9 mouse cellular contexts compared by ENCODE assay signal in the genomic region with DNA sequence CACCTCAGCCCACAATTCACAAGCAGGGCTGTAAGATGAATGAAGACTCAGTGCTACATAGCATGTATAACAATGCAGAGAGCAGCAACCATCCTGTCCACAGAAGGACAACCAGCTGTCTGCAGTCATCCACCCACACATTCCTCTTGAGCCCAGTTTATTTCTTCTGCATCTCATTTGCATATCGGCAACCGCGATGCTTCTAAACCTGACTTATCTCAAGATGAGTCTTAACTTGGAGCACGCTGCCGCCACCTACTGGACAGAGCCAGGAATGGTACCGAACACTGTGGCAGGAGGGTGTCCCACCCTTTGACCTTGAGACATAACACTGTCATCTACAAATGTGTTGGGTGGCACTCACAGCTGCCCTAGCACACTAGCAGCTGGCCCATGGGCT. TPM values are rescaled to one million over a fixed set of nuclear protein-coding genes. Genes with fewer than 3 reads are reported as not detected.
DNase-seq lines count a peak whose midpoint lies in the region; ATAC-seq lines count a peak whose summit lies in the region.
"Had no signal": no experiment of that assay in that cellular context is flagged by ENCODE, and none has a peak within 500 bp of the region (broad histone marks: within the 10 kb centered on the region; RNA-seq: fewer than 3 reads in every experiment).

No protein-coding gene starts in this region.

- WGBS in neural tube, embryonic 11.5 days = 33% methylated on average over 6 of the region's 6 CpGs

- intact Hi-C loops in left cerebral cortex, postnatal 14 days (cut with DNase I) = no loop called here

- no peak overlapping the region for H3K27ac ChIP-seq in neural tube, embryonic 11.5 days (ENCODE audit: low read depth, low read length)
- H3K27ac ChIP-seq: embryonic facial prominence, embryonic 13.5 days had no signal

- ATAC-seq in neural tube, embryonic 11.5 days (ENCODE audit: insufficient read depth, low FRiP score, low TSS enrichment) = no peak

- no peak overlapping the region for H3K9ac ChIP-seq in neural tube, embryonic 11.5 days (ENCODE audit: low read length)
- H3K9ac ChIP-seq: embryonic facial prominence, embryonic 13.5 days had no signal

- peaks cover 4% of the 10 kb centered on the region for H3K4me1 ChIP-seq in neural tube, embryonic 11.5 days (ENCODE audit: control insufficient read depth, insufficient read depth, low read length)

- H3K4me3 ChIP-seq in neural tube, embryonic 11.5 days (ENCODE audit: low read depth, low read length) = no peak overlapping the region
- H3K4me3 ChIP-seq: embryonic facial prominence, embryonic 13.5 days had no signal

- no peaks in the 10 kb centered on the region for H3K9me3 ChIP-seq in neural tube, embryonic 11.5 days (ENCODE audit: control insufficient read depth, low read length)
- H3K9me3 ChIP-seq: embryonic facial prominence, embryonic 13.5 days had no signal

- H3K27me3 ChIP-seq in neural tube, embryonic 11.5 days (ENCODE audit: control insufficient read depth, insufficient read depth, low read length) = 0 out of 2 replicates have a peak, but pooled peaks cover 6% of the 10 kb centered on the region

- DNase-seq in gastrocnemius, adult 18-20 months (ENCODE audit: low spot score) = peak; percentile 10
- no peak for DNase-seq in gastrocnemius, adult 8-10 months (ENCODE audit: low spot score in 2 of 2)
- DNase-seq in urinary bladder, postnatal 25 days (ENCODE audit: low spot score) = peak; percentile 17
- DNase-seq in urinary bladder, postnatal 36 days (ENCODE audit: low spot score in 2 of 2) = no peak
- peak; percentile 31 for DNase-seq in embryo, embryonic 9.5 days (ENCODE audit: extremely low spot score)
- DNase-seq in left cerebral cortex, postnatal 14 days (ENCODE audit: low spot score in 2 of 2) = peak; percentile 12 to 71
- peak; percentile 52 for DNase-seq in neural tube, embryonic 11.5 days (ENCODE audit: low spot score)
- DNase-seq in yolk sac, embryonic 10.5 days (ENCODE audit: low spot score) = peak; percentile 21

- H3K36me3 ChIP-seq in neural tube, embryonic 11.5 days (ENCODE audit: control insufficient read depth, insufficient read depth, low read length) = no peaks in the 10 kb centered on the region
- H3K36me3 ChIP-seq: embryonic facial prominence, embryonic 13.5 days had no signal

- no peak overlapping the region for H3K4me2 ChIP-seq in neural tube, embryonic 11.5 days (ENCODE audit: low read depth)
- H3K4me2 ChIP-seq: embryonic facial prominence, embryonic 13.5 days had no signal

RNA-seq across cellular contexts. Expression of gene Trim58, which starts 3.1 kb away (rescaled TPM):
- not detected for total RNA-seq in gastrocnemius, adult 18-20 months (2021)
- total RNA-seq in gastrocnemius, adult 8-10 months (2022) = not detected
- total RNA-seq in left cerebral cortex, postnatal 14 days (2021) = under 1 TPM in 1 of 2 experiments, not detected in 1; 0.15 TPM
- polyA plus RNA-seq in neural tube, embryonic 11.5 days (2014; fragmentation: Nextera tagmentation; extraction: Ambion mirVana) = 0.31 and 0.39 TPM in 2 replicates

RNA-seq across cellular contexts. Expression of gene Olfr323, which starts 13.0 kb away (rescaled TPM):
- total RNA-seq in gastrocnemius, adult 18-20 months (2021) = not detected
- not detected for total RNA-seq in gastrocnemius, adult 8-10 months (2022)
- total RNA-seq in left cerebral cortex, postnatal 14 days (2021) = not detected
- not detected in 2 replicates for polyA plus RNA-seq in neural tube, embryonic 11.5 days (2014; fragmentation: Nextera tagmentation; extraction: Ambion mirVana)
- polyA plus RNA-seq: embryonic facial prominence, embryonic 13.5 days had no signal

RNA-seq across cellular contexts. Expression of gene Olfr322, which starts 15.2 kb away (rescaled TPM):
- total RNA-seq in gastrocnemius, adult 18-20 months (2021) = not detected
- total RNA-seq in gastrocnemius, adult 8-10 months (2022) = not detected
- not detected for total RNA-seq in left cerebral cortex, postnatal 14 days (2021)
- not detected in 2 replicates for polyA plus RNA-seq in neural tube, embryonic 11.5 days (2014; fragmentation: Nextera tagmentation; extraction: Ambion mirVana)
- polyA plus RNA-seq: embryonic facial prominence, embryonic 13.5 days had no signal

RNA-seq across cellular contexts. Expression of gene 2210407C18Rik, which starts 27.5 kb away (rescaled TPM):
- total RNA-seq in gastrocnemius, adult 18-20 months (2021) = not detected
- not detected for total RNA-seq in gastrocnemius, adult 8-10 months (2022)
- under 1 TPM in 1 of 2 experiments, not detected in 1; 0.42 TPM for total RNA-seq in left cerebral cortex, postnatal 14 days (2021)
- not detected in 2 replicates for polyA plus RNA-seq in neural tube, embryonic 11.5 days (2014; fragmentation: Nextera tagmentation; extraction: Ambion mirVana)
- polyA plus RNA-seq: embryonic facial prominence, embryonic 13.5 days had no signal

RNA-seq across cellular contexts. Expression of gene Olfr320, which starts 37.5 kb away (rescaled TPM):
- not detected for total RNA-seq in gastrocnemius, adult 18-20 months (2021)
- total RNA-seq in gastrocnemius, adult 8-10 months (2022) = not detected
- total RNA-seq in left cerebral cortex, postnatal 14 days (2021) = not detected
- polyA plus RNA-seq in neural tube, embryonic 11.5 days (2014; fragmentation: Nextera tagmentation; extraction: Ambion mirVana) = not detected in 2 replicates
- polyA plus RNA-seq: embryonic facial prominence, embryonic 13.5 days had no signal

Comparison
In these comparisons a context has a peak if more than half of its experiments do, and no peak if none do; other contexts are left out.
1. DNase-seq: peak in gastrocnemius, adult 18-20 months (single experiment), urinary bladder, postnatal 25 days (single experiment), embryo, embryonic 9.5 days (single experiment), left cerebral cortex, postnatal 14 days (2 of 2), neural tube, embryonic 11.5 days (single experiment) and yolk sac, embryonic 10.5 days (single experiment); none in gastrocnemius, adult 8-10 months (0 of 2) and urinary bladder, postnatal 36 days (0 of 2).